Mouse (Mus musculus): Measurements from ENCODE around the gene Prkn.

DNA sequence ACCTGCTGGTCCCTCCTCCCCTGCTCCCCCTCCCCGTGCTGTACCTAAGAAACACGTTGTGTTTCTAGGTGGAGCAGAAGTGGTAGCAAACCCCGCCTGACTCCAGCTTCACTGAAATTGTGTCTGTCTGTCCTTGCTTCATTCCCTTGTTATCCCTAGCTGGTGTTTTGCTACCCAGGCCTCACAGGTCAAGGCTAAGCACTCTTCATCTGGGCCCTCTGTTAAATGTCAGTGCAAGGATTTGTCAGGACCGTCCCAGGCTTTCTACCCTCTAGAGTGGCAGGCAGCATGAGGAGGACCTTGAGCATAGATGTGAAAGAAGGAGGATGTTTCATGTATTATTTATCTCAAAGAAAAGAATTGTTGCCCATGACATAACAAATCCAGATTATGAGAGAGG, 388.8 kb downstream of the Prkn start:
- TF ChIP-seq CTCF (IDR thresholded peaks at IDR 0.05) = no peak
- TF ChIP-seq EP300 (IDR thresholded peaks at IDR 0.05) = no peak

Measured in lung, postnatal 0 days (tissue).